Mouse (Mus musculus): ENCODE data around the gene Syk. TPM values are rescaled to one million over a fixed set of nuclear protein-coding genes. Genes with fewer than 3 reads are reported as not detected.

The Syk gene
- polyA plus RNA-seq, 1 experiment from 2014 or later = 2.6 TPM

GRCm38 (mm10) chr13:52624038-52624437 is 41.1 kb downstream of the Syk start:
- no peak overlapping the region for H3K4me2 ChIP-seq (ENCODE audit: low read depth, low read length)
- no peak for ATAC-seq (replicated peaks; ENCODE audit: insufficient number of reproducible peaks, low FRiP score, low TSS enrichment, low read depth)
- no peaks in the 10 kb centered on the region for H3K27me3 ChIP-seq (ENCODE audit: control insufficient read depth, insufficient read depth, low read length)
- no peaks in the 10 kb centered on the region for H3K36me3 ChIP-seq (replicated peaks; ENCODE audit: control insufficient read depth, insufficient read depth, low read depth, low read length)
- WGBS = 57% methylated on average over 4 of the region's 4 CpGs
- H3K27ac ChIP-seq (replicated peaks; ENCODE audit: low read depth, low read length) = no peak overlapping the region
- H3K9ac ChIP-seq (replicated peaks; ENCODE audit: low read length) = no peak overlapping the region
- no peaks in the 10 kb centered on the region for H3K4me1 ChIP-seq (ENCODE audit: control insufficient read depth, insufficient read depth, low read length)
- H3K9me3 ChIP-seq (replicated peaks; ENCODE audit: control insufficient read depth, low read length) = no peaks in the 10 kb centered on the region
- H3K4me3 ChIP-seq (ENCODE audit: low read depth, low read length) = no peak overlapping the region
- peak; percentile 79 for DNase-seq (ENCODE audit: low spot score)

DNA sequence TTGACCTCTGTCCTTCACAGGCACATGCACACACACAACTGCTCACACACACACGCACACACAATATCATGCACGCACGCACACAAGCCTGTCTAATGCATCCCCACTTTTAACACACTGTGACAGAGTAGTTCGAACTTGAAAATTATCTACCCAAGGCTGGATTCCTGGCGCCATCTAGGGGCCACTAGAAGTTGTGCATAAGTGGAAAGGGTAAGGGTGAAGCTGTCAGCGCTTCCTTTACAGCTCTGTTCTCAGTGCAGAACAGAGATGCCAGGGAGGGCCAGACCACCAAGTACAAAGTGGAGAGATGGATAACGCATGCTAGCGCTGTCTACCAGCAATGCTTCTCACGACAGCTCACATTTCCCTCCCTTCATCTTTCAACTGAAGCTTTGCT is 45.6 kb downstream of the Syk start:
- no peak overlapping the region for H3K4me3 ChIP-seq (ENCODE audit: low read depth, low read length)
- no peaks in the 10 kb centered on the region for H3K27me3 ChIP-seq (ENCODE audit: control insufficient read depth, insufficient read depth, low read length)
- H3K27ac ChIP-seq (replicated peaks; ENCODE audit: low read depth, low read length) = no peak overlapping the region
- H3K9me3 ChIP-seq (replicated peaks; ENCODE audit: control insufficient read depth, low read length) = no peaks in the 10 kb centered on the region
- ATAC-seq (replicated peaks; ENCODE audit: insufficient number of reproducible peaks, low FRiP score, low TSS enrichment, low read depth) (no peak), DNase-seq (ENCODE audit: low spot score) (peak; percentile 72)
- no peak overlapping the region for H3K9ac ChIP-seq (replicated peaks; ENCODE audit: low read length)
- H3K4me1 ChIP-seq (ENCODE audit: control insufficient read depth, insufficient read depth, low read length) = no peaks in the 10 kb centered on the region
- no peak overlapping the region for H3K4me2 ChIP-seq (ENCODE audit: low read depth, low read length)
- H3K36me3 ChIP-seq (replicated peaks; ENCODE audit: control insufficient read depth, insufficient read depth, low read depth, low read length) = no peaks in the 10 kb centered on the region
- 38% methylated on average over 9 of the region's 9 CpGs for WGBS

DNA sequence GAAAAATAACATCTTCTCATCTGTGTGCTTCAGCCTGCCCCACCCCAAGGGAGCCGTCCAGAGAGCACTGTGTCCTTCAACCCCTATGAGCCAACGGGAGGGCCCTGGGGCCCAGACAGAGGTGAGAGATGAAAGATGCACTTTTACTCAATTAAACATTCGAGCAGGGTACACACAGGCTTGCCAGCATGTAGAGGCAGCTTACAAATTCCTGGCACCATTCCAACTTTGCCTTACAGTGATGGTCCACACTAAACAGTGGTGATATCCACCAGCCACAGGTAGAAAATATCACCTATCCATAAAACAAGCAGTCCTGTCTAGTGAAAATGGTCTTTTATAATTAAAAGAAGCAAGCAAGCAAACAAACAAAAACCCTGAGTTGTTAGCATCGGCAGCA is 48.7 kb downstream of the Syk start:
- Histone ChIP-seq H3K4me2 (ENCODE audit: low read depth, low read length) (no peak overlapping the region), H3K4me3 (ENCODE audit: low read depth, low read length) (no peak overlapping the region), H3K9me3 (replicated peaks; ENCODE audit: control insufficient read depth, low read length) (no peaks in the 10 kb centered on the region), H3K36me3 (replicated peaks; ENCODE audit: control insufficient read depth, insufficient read depth, low read depth, low read length) (no peaks in the 10 kb centered on the region), H3K4me1 (ENCODE audit: control insufficient read depth, insufficient read depth, low read length) (no peaks in the 10 kb centered on the region), H3K27me3 (ENCODE audit: control insufficient read depth, insufficient read depth, low read length) (no peaks in the 10 kb centered on the region), H3K27ac (replicated peaks; ENCODE audit: low read depth, low read length) (no peak overlapping the region), H3K9ac (replicated peaks; ENCODE audit: low read length) (no peak overlapping the region)
- no peak for DNase-seq (ENCODE audit: low spot score)
- WGBS = 73% methylated on average over 4 of the region's 4 CpGs
- ATAC-seq (replicated peaks; ENCODE audit: insufficient number of reproducible peaks, low FRiP score, low TSS enrichment, low read depth) = no peak

- Histone ChIP-seq H3K4me3 (ENCODE audit: low read depth, low read length) (no peak overlapping the region), H3K4me2 (ENCODE audit: low read depth, low read length) (no peak overlapping the region), H3K27ac (replicated peaks; ENCODE audit: low read depth, low read length) (no peak overlapping the region), H3K36me3 (replicated peaks; ENCODE audit: control insufficient read depth, insufficient read depth, low read depth, low read length) (no peaks in the 10 kb centered on the region), H3K9me3 (replicated peaks; ENCODE audit: control insufficient read depth, low read length) (no peaks in the 10 kb centered on the region), H3K27me3 (ENCODE audit: control insufficient read depth, insufficient read depth, low read length) (no peaks in the 10 kb centered on the region), H3K9ac (replicated peaks; ENCODE audit: low read length) (no peak overlapping the region), H3K4me1 (ENCODE audit: control insufficient read depth, insufficient read depth, low read length) (no peaks in the 10 kb centered on the region)
- ATAC-seq (replicated peaks; ENCODE audit: insufficient number of reproducible peaks, low FRiP score, low TSS enrichment, low read depth) (no peak), DNase-seq (ENCODE audit: low spot score) (no peak)
- 90% methylated on average over 3 of the region's 3 CpGs for WGBS
These were observed 52.5 kb downstream of the Syk start for GRCm38 (mm10) chr13:52635484-52635883.

- no peak overlapping the region for H3K4me2 ChIP-seq (ENCODE audit: low read depth, low read length)
- ATAC-seq (replicated peaks; ENCODE audit: insufficient number of reproducible peaks, low FRiP score, low TSS enrichment, low read depth) (no peak), DNase-seq (ENCODE audit: low spot score) (no peak)
- no peaks in the 10 kb centered on the region for H3K4me1 ChIP-seq (ENCODE audit: control insufficient read depth, insufficient read depth, low read length)
- H3K9ac ChIP-seq (replicated peaks; ENCODE audit: low read length) = no peak overlapping the region
- no peaks in the 10 kb centered on the region for H3K9me3 ChIP-seq (replicated peaks; ENCODE audit: control insufficient read depth, low read length)
- WGBS = 91% methylated on average over 10 of the region's 10 CpGs
- no peak overlapping the region for H3K27ac ChIP-seq (replicated peaks; ENCODE audit: low read depth, low read length)
- no peak overlapping the region for H3K4me3 ChIP-seq (ENCODE audit: low read depth, low read length)
- no peaks in the 10 kb centered on the region for H3K27me3 ChIP-seq (ENCODE audit: control insufficient read depth, insufficient read depth, low read length)
- H3K36me3 ChIP-seq (replicated peaks; ENCODE audit: control insufficient read depth, insufficient read depth, low read depth, low read length) = no peaks in the 10 kb centered on the region
These were observed 53.3 kb downstream of the Syk start for GRCm38 (mm10) chr13:52636176-52636748.

GRCm38 (mm10) chr13:52646566-52646965 is 63.6 kb downstream of the Syk start:
- 54% methylated on average over 3 of the region's 3 CpGs for WGBS
- ATAC-seq (replicated peaks; ENCODE audit: insufficient number of reproducible peaks, low FRiP score, low TSS enrichment, low read depth) = no peak
- H3K27ac ChIP-seq (replicated peaks; ENCODE audit: low read depth, low read length) = no peak overlapping the region

DNA sequence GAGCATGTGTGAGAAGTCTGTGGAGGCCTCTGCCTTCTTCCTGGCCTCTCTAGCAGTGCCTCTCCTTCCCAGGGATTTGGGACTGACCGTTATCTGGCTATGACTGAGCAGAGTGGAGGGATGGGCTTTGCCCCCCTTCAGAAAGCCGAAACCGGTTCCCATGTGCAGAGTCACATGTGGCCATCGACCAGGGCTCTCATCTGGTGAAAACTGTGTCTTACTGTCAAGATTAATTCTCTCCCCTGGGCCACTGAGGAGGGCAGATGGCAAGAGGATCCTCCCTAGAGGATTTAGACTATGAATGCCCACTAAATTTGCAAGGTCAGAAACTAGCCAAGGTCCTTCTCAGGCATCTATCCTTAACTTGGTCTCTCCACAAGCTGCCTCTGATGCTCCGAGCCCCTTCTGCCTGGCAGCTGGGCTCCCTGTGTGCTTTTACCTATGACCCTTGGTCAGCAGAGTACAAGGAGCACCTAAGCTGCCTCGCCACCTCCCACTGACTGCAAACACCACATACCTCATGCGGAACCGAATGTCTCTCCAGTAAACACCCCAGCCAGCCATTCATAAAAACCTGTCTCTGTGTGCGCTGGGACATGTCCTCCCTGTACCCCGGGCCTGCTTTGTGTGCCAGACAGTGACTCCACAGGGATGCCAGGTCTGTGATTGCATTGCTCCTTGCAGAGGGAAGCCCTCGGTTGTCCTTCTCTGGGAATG is 65.2 kb downstream of the Syk start:
- H3K4me1 ChIP-seq (ENCODE audit: control insufficient read depth, insufficient read depth, low read length) = no peaks in the 10 kb centered on the region
- DNase-seq (ENCODE audit: low spot score) = no peak
- no peak overlapping the region for H3K4me2 ChIP-seq (ENCODE audit: low read depth, low read length)
- H3K36me3 ChIP-seq (replicated peaks; ENCODE audit: control insufficient read depth, insufficient read depth, low read depth, low read length) = no peaks in the 10 kb centered on the region
- no peak overlapping the region for H3K27ac ChIP-seq (replicated peaks; ENCODE audit: low read depth, low read length)
- H3K9ac ChIP-seq (replicated peaks; ENCODE audit: low read length) = no peak overlapping the region
- H3K27me3 ChIP-seq (ENCODE audit: control insufficient read depth, insufficient read depth, low read length) = no peaks in the 10 kb centered on the region
- H3K4me3 ChIP-seq (ENCODE audit: low read depth, low read length) = no peak overlapping the region
- no peaks in the 10 kb centered on the region for H3K9me3 ChIP-seq (replicated peaks; ENCODE audit: control insufficient read depth, low read length)
- ATAC-seq (replicated peaks; ENCODE audit: insufficient number of reproducible peaks, low FRiP score, low TSS enrichment, low read depth) = no peak
- 64% methylated on average over 11 of the region's 11 CpGs for WGBS

More at GRCm38 (mm10) chr13:52646566-52646965, 63.6 kb downstream of the Syk start:
- H3K4me2 ChIP-seq (ENCODE audit: low read depth, low read length) = no peak overlapping the region
- H3K27me3 ChIP-seq (ENCODE audit: control insufficient read depth, insufficient read depth, low read length) = no peaks in the 10 kb centered on the region
- no peaks in the 10 kb centered on the region for H3K9me3 ChIP-seq (replicated peaks; ENCODE audit: control insufficient read depth, low read length)
- no peak for DNase-seq (ENCODE audit: low spot score)
- H3K4me1 ChIP-seq (ENCODE audit: control insufficient read depth, insufficient read depth, low read length) = no peaks in the 10 kb centered on the region
- H3K9ac ChIP-seq (replicated peaks; ENCODE audit: low read length) = no peak overlapping the region
- no peak overlapping the region for H3K4me3 ChIP-seq (ENCODE audit: low read depth, low read length)
- H3K36me3 ChIP-seq (replicated peaks; ENCODE audit: control insufficient read depth, insufficient read depth, low read depth, low read length) = no peaks in the 10 kb centered on the region

DNA sequence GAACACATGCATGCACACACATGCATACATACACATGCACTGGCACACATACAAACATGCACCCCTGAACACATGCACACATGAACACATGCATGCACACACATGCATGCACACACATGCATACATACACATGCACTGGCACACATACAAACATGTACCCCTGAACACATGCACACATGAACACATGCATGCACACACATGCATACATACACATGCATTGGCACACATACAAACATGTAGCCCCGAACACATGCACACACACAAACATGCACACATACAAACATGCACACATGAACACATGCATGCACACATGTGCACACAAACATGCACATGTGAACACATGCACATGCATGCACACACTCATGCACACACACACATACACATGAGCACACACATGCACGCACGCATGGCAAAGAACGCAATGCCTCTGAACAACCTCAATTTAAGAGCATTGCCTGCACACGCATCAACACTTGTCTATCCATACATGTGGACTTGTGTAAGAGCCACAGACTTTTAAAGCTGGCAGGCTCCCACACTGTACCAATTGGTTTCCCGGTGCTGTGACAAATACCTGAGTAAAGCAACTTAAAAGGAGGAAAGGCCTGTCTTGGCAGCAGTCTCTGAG is 66.9 kb downstream of the Syk start:
- WGBS = 95% methylated on average over 6 of the region's 6 CpGs
- no peaks in the 10 kb centered on the region for H3K27me3 ChIP-seq (ENCODE audit: control insufficient read depth, insufficient read depth, low read length)
- no peaks in the 10 kb centered on the region for H3K36me3 ChIP-seq (replicated peaks; ENCODE audit: control insufficient read depth, insufficient read depth, low read depth, low read length)
- no peak for ATAC-seq (replicated peaks; ENCODE audit: insufficient number of reproducible peaks, low FRiP score, low TSS enrichment, low read depth)
- no peaks in the 10 kb centered on the region for H3K9me3 ChIP-seq (replicated peaks; ENCODE audit: control insufficient read depth, low read length)
- no peak overlapping the region for H3K27ac ChIP-seq (replicated peaks; ENCODE audit: low read depth, low read length)
- H3K9ac ChIP-seq (replicated peaks; ENCODE audit: low read length) = no peak overlapping the region
- no peak overlapping the region for H3K4me2 ChIP-seq (ENCODE audit: low read depth, low read length)
- no peak for DNase-seq (ENCODE audit: low spot score)
- H3K4me1 ChIP-seq (ENCODE audit: control insufficient read depth, insufficient read depth, low read length) = no peaks in the 10 kb centered on the region
- no peak overlapping the region for H3K4me3 ChIP-seq (ENCODE audit: low read depth, low read length)

Measured in embryonic facial prominence, embryonic 11.5 days (tissue).